Mouse (Mus musculus) megakaryocyte, embryonic 14.5 days (primary cell): ENCODE measurements around the gene Gm49325. TPM values are rescaled to one million over a fixed set of nuclear protein-coding genes. Genes with fewer than 3 reads are reported as not detected.

Experiments
- H3K27me3 ChIP-seq: replicated peaks from 2 replicates; pipeline ENCODE3; 2012; ENCODE audit warnings: inconsistent platforms
- H3K36me3 ChIP-seq: replicated peaks from 2 replicates; pipeline ENCODE3; 2012; ENCODE audit warnings: low read length, inconsistent platforms, mixed read lengths
- H3K4me1 ChIP-seq: 2 replicates; pipeline ENCODE4 v1.6.1; 2012; ENCODE audit warnings: inconsistent platforms
- H3K4me3 ChIP-seq: replicated peaks from 2 replicates; pipeline ENCODE3; 2012; ENCODE audit warnings: moderate library complexity, mild to moderate bottlenecking, inconsistent platforms
- H3K9me3 ChIP-seq: 2 replicates; pipeline ENCODE4 v1.6.1; 2012; ENCODE audit warnings: inconsistent platforms
- FLI1 ChIP-seq: IDR thresholded peaks from 2 replicates; pipeline ENCODE4 v1.6.1; 2012; ENCODE audit warnings: low read length, inconsistent platforms, mixed read lengths
- GATA1 ChIP-seq: IDR thresholded peaks from 3 replicates; pipeline ENCODE4 v1.6.1; 2012; ENCODE audit warnings: mixed read lengths, low read length, inconsistent platforms, borderline replicate concordance
- polyA plus RNA-seq: library from polyadenylated mRNA; stranded (reverse); fragments of >175 nt; gene quantifications from 2 replicates; pipeline ENCODE4 v1.2.3, GENCODE M21; 2012; ENCODE audit warnings: low replicate concordance; ENCODE audit not compliant: insufficient read depth

Gm49325 gene
- polyA plus RNA-seq, 1 experiment: 9.0 TPM

GRCm38 (mm10) chr10:77588036-77588435 is 18.0 kb upstream of the Gm49325 start:
- H3K4me1 ChIP-seq: peaks cover 95% of the 10 kb centered on the region

GRCm38 (mm10) chr10:77589117-77589516 is 16.9 kb upstream of the Gm49325 start:
- H3K36me3 ChIP-seq: peaks cover 93% of the 10 kb centered on the region
- H3K4me1 ChIP-seq: peaks cover 95% of the 10 kb centered on the region

More at GRCm38 (mm10) chr10:77588036-77588435, 18.0 kb upstream of the Gm49325 start:
- peak overlapping the region; percentile 87 for H3K4me3 ChIP-seq
- H3K36me3 ChIP-seq: peaks cover 92% of the 10 kb centered on the region
- no peaks in the 10 kb centered on the region for H3K9me3 ChIP-seq
- TF ChIP-seq GATA1 (no peak), FLI1 (no peak)
- H3K27me3 ChIP-seq: no peaks in the 10 kb centered on the region

GRCm38 (mm10) chr10:77589749-77590148 is 16.2 kb upstream of the Gm49325 start:
- peak overlapping the region; percentile 88 for H3K4me3 ChIP-seq
- no peaks in the 10 kb centered on the region for H3K27me3 ChIP-seq
- peaks cover 98% of the 10 kb centered on the region for H3K36me3 ChIP-seq
- H3K9me3 ChIP-seq: no peaks in the 10 kb centered on the region
- peaks cover 96% of the 10 kb centered on the region for H3K4me1 ChIP-seq
- TF ChIP-seq GATA1 (no peak), FLI1 (no peak)

More at GRCm38 (mm10) chr10:77589117-77589516, 16.9 kb upstream of the Gm49325 start:
- no peak for TF ChIP-seq GATA1
- TF ChIP-seq FLI1: no peak
- Histone ChIP-seq H3K9me3 (no peaks in the 10 kb centered on the region), H3K4me3 (peak overlapping the region; percentile 88), H3K27me3 (no peaks in the 10 kb centered on the region)

GRCm38 (mm10) chr10:77590812-77591211 is 15.2 kb upstream of the Gm49325 start:
- peaks cover 97% of the 10 kb centered on the region for H3K4me1 ChIP-seq
- peak overlapping the region; percentile 72 for H3K4me3 ChIP-seq
- H3K27me3 ChIP-seq: no peaks in the 10 kb centered on the region
- no peak for TF ChIP-seq FLI1
- H3K9me3 ChIP-seq: no peaks in the 10 kb centered on the region
- peaks cover 100% of the 10 kb centered on the region for H3K36me3 ChIP-seq

GRCm38 (mm10) chr10:77591546-77591945 is 14.5 kb upstream of the Gm49325 start:
- TF ChIP-seq GATA1: no peak
- no peak for TF ChIP-seq FLI1
- Histone ChIP-seq H3K36me3 (peaks cover 100% of the 10 kb centered on the region), H3K4me1 (peaks cover 93% of the 10 kb centered on the region), H3K4me3 (peak overlapping the region; percentile 20), H3K9me3 (no peaks in the 10 kb centered on the region), H3K27me3 (no peaks in the 10 kb centered on the region)

- Histone ChIP-seq H3K27me3 (no peaks in the 10 kb centered on the region), H3K4me1 (peaks cover 85% of the 10 kb centered on the region), H3K36me3 (peaks cover 96% of the 10 kb centered on the region), H3K9me3 (no peaks in the 10 kb centered on the region), H3K4me3 (no peak overlapping the region)
- no peak for TF ChIP-seq FLI1
- no peak for TF ChIP-seq GATA1
These were observed 9.9 kb upstream of the Gm49325 start for GRCm38 (mm10) chr10:77596060-77596459.

GRCm38 (mm10) chr10:77603021-77603420 is 3.0 kb upstream of the Gm49325 start:
- H3K36me3 ChIP-seq: peaks cover 46% of the 10 kb centered on the region
- H3K4me3 ChIP-seq: no peak overlapping the region
- TF ChIP-seq GATA1 (no peak), FLI1 (no peak)
- H3K4me1 ChIP-seq: peaks cover 63% of the 10 kb centered on the region
- peaks cover 5% of the 10 kb centered on the region; the same call in 1 of the 2 replicates for H3K9me3 ChIP-seq
- no peaks in the 10 kb centered on the region for H3K27me3 ChIP-seq

GRCm38 (mm10) chr10:77604111-77604510 is 1.9 kb upstream of the Gm49325 start:
- no peak overlapping the region for H3K4me3 ChIP-seq
- no peak for TF ChIP-seq FLI1
- TF ChIP-seq GATA1: no peak
- no peaks in the 10 kb centered on the region for H3K27me3 ChIP-seq
- H3K36me3 ChIP-seq: peaks cover 43% of the 10 kb centered on the region
- peaks cover 60% of the 10 kb centered on the region for H3K4me1 ChIP-seq
- peaks cover 9% of the 10 kb centered on the region; the same call in 1 of the 2 replicates for H3K9me3 ChIP-seq

GRCm38 (mm10) chr10:77604958-77605357 is 1.0 kb upstream of the Gm49325 start:
- TF ChIP-seq GATA1 (no peak), FLI1 (no peak)
- no peak overlapping the region for H3K4me3 ChIP-seq

GRCm38 (mm10) chr10:77605368-77605767 is 629 bp upstream of the Gm49325 start:
- TF ChIP-seq FLI1 (no peak), GATA1 (no peak)
- peak overlapping the region; percentile 95 for H3K4me3 ChIP-seq

More at GRCm38 (mm10) chr10:77604958-77605357, 1.0 kb upstream of the Gm49325 start:
- Histone ChIP-seq H3K27me3 (no peaks in the 10 kb centered on the region), H3K36me3 (peaks cover 45% of the 10 kb centered on the region), H3K4me1 (peaks cover 57% of the 10 kb centered on the region), H3K9me3 (peaks cover 9% of the 10 kb centered on the region; the same call in 1 of the 2 replicates)

More at GRCm38 (mm10) chr10:77605368-77605767, 629 bp upstream of the Gm49325 start:
- H3K9me3 ChIP-seq: peaks cover 9% of the 10 kb centered on the region; the same call in 1 of the 2 replicates
- peaks cover 57% of the 10 kb centered on the region for H3K4me1 ChIP-seq
- H3K36me3 ChIP-seq: peaks cover 45% of the 10 kb centered on the region
- no peaks in the 10 kb centered on the region for H3K27me3 ChIP-seq
